Mouse (Mus musculus): Measurements from ENCODE around the gene Syt12. TPM values are rescaled to one million over a fixed set of nuclear protein-coding genes. Genes with fewer than 3 reads are reported as not detected.

Syt12 gene
- polyA plus RNA-seq, 1 experiment from 2014 or later: 1.2 TPM

DNA sequence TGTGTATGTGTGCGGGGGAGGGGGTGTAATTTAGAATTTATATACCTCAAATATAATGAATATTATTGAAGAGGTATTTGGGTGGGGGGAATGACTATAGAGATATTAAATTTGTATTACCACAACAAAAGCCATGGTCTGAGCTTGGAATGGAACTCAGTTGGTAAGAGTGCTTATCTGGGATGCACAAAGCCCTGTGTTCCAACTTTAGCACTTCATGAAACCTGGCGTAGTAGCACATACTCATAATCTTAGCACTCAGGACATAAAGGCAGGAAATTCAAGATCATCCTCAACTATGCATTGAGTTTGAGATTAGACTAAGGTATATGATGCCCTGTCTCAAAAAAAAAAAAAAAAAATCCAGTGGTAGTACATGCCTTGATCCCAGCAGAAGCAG lies 72.4 kb downstream of the Syt12 start:
- no peaks in the 10 kb centered on the region for H3K27me3 ChIP-seq (ENCODE audit: control insufficient read depth, insufficient read depth, low read length)
- no peak overlapping the region for H3K27ac ChIP-seq (replicated peaks; ENCODE audit: low read depth, low read length)
- H3K4me1 ChIP-seq (ENCODE audit: control insufficient read depth, insufficient read depth, low read length): no peaks in the 10 kb centered on the region
- H3K4me2 ChIP-seq (ENCODE audit: low read depth, low read length): no peak overlapping the region
- no peaks in the 10 kb centered on the region for H3K36me3 ChIP-seq (replicated peaks; ENCODE audit: control insufficient read depth, insufficient read depth, low read depth, low read length)
- no peaks in the 10 kb centered on the region for H3K9me3 ChIP-seq (replicated peaks; ENCODE audit: control insufficient read depth, low read length)
- no peak overlapping the region for H3K4me3 ChIP-seq (ENCODE audit: low read depth, low read length)
- no peak overlapping the region for H3K9ac ChIP-seq (replicated peaks; ENCODE audit: low read length)
- WGBS: 87% methylated on average over 2 of the region's 2 CpGs
- DNase-seq (ENCODE audit: low spot score): no peak
- ATAC-seq (replicated peaks; ENCODE audit: insufficient number of reproducible peaks, low FRiP score, low TSS enrichment, low read depth): no peak

DNA sequence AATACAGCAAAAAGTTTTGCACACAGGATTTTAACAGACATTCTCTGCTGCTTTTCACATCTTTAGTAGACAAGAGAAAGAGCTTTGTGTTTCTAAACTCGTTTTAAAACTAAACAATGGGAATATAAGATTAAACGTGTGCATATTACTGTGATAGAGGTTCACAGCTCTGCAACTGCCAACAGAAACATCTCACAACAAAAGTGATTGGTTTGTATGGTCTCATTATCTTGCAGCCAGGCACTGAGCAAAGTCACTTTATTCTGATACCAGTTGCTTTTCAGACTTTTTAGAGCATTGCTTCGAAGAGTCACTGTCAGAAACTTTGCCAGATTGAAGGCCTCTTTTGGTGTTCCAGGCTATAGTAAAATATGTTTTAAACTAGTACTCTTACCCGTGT lies 78.3 kb downstream of the Syt12 start:
- H3K4me1 ChIP-seq (ENCODE audit: control insufficient read depth, insufficient read depth, low read length): no peaks in the 10 kb centered on the region
- no peaks in the 10 kb centered on the region for H3K9me3 ChIP-seq (replicated peaks; ENCODE audit: control insufficient read depth, low read length)
- no peaks in the 10 kb centered on the region for H3K27me3 ChIP-seq (ENCODE audit: control insufficient read depth, insufficient read depth, low read length)
- H3K4me3 ChIP-seq (ENCODE audit: low read depth, low read length): no peak overlapping the region
- no peak for ATAC-seq (replicated peaks; ENCODE audit: insufficient number of reproducible peaks, low FRiP score, low TSS enrichment, low read depth)
- H3K36me3 ChIP-seq (replicated peaks; ENCODE audit: control insufficient read depth, insufficient read depth, low read depth, low read length): no peaks in the 10 kb centered on the region
- H3K4me2 ChIP-seq (ENCODE audit: low read depth, low read length): no peak overlapping the region
- no peak for DNase-seq (ENCODE audit: low spot score)
- no peak overlapping the region for H3K27ac ChIP-seq (replicated peaks; ENCODE audit: low read depth, low read length)
- 71% methylated on average over 4 of the region's 4 CpGs for WGBS
- H3K9ac ChIP-seq (replicated peaks; ENCODE audit: low read length): no peak overlapping the region

DNA sequence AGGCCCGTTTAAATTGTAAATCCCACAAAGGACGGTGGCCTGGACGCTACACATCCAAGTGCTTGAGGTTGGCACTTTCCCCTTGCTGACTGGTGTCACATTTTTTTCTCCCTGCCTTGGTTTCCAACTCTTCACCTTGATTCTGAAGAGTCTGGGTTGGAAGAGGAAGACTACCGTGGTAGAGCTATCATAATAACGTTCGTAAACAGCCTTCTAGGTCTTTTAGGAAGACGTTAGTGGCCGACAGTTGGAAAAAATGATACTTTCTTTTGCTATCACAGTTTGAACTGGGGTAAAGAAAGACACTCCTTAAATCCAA lies 78.7 kb downstream of the Syt12 start:
- no peak for ATAC-seq (replicated peaks; ENCODE audit: insufficient number of reproducible peaks, low FRiP score, low TSS enrichment, low read depth)
- H3K27ac ChIP-seq (replicated peaks; ENCODE audit: low read depth, low read length): no peak overlapping the region
- WGBS: 22% methylated on average over 8 of the region's 8 CpGs

DNA sequence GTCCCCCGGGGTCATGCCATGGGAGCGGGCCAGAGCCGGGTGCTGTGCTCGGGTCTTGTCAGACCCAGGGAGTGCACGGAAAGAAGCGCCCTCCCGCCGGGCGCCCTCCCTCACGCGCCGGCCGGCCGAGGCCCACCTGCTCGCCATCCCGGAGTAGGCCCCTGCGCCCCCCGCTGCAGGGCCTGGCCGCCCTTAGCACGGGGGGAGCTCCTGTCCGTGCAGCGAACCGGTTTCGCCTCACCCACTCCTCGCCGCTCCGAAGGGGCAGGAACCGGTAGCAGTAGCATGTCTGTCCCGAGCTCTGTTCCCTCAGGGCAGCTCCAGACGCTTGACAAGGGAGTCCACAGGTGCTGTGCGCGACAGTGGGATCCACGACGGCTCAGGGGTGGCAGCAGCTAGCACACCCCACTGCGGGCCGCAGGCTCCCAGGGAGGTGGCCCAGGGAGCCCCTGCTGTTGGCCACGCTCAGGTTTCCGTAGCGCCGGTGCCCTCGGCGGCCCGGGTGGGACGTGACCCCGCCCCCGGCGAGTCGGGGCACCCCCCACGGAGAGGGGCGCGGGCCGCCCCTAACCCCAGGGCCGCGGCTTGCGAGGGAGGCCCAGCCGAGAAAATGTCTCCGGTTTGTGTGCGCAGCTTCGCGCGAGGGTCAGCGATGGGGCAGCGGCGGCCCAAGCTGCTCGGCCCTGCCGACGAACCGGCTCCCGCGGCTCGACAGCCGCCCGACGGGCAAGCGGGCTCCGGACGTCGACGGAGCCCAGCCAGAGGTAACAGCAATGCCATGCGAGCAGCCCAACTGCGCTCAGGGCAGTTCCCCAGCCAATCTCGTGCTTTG lies 79.2 kb downstream of the Syt12 start, which contains the start of gene Kdm2a:
TSS of gene Kdm2a (minus strand) at position 488 of the 832 bp plus-strand sequence.
- ATAC-seq (replicated peaks; ENCODE audit: insufficient number of reproducible peaks, low FRiP score, low TSS enrichment, low read depth): peak; percentile 66
- Histone ChIP-seq H3K4me3 (ENCODE audit: low read depth, low read length) (peak within 1 kb of the TSS; percentile 100), H3K36me3 (replicated peaks; ENCODE audit: control insufficient read depth, insufficient read depth, low read depth, low read length) (no peaks in the 10 kb centered on the region), H3K4me1 (ENCODE audit: control insufficient read depth, insufficient read depth, low read length) (no peaks in the 10 kb centered on the region), H3K27ac (replicated peaks; ENCODE audit: low read depth, low read length) (peak within 1 kb of the TSS; percentile 89), H3K9me3 (replicated peaks; ENCODE audit: control insufficient read depth, low read length) (no peaks in the 10 kb centered on the region), H3K27me3 (ENCODE audit: control insufficient read depth, insufficient read depth, low read length) (no peaks in the 10 kb centered on the region), H3K9ac (replicated peaks; ENCODE audit: low read length) (peak within 1 kb of the TSS; percentile 78), H3K4me2 (ENCODE audit: low read depth, low read length) (peak within 1 kb of the TSS; percentile 84)
- under 1% methylated on average over 82 of the region's 82 CpGs for WGBS
- DNase-seq (ENCODE audit: low spot score): peak; percentile 56

More for the DNA sequence above, 78.7 kb downstream of the Syt12 start:
- no peaks in the 10 kb centered on the region for H3K4me1 ChIP-seq (ENCODE audit: control insufficient read depth, insufficient read depth, low read length)
- no peaks in the 10 kb centered on the region for H3K27me3 ChIP-seq (ENCODE audit: control insufficient read depth, insufficient read depth, low read length)
- H3K9me3 ChIP-seq (replicated peaks; ENCODE audit: control insufficient read depth, low read length): no peaks in the 10 kb centered on the region
- peak overlapping the region; percentile 100 for H3K4me3 ChIP-seq (ENCODE audit: low read depth, low read length)
- H3K4me2 ChIP-seq (ENCODE audit: low read depth, low read length): peak overlapping the region; percentile 84; the same call in 1 of the 2 replicates
- no peak for DNase-seq (ENCODE audit: low spot score)
- H3K36me3 ChIP-seq (replicated peaks; ENCODE audit: control insufficient read depth, insufficient read depth, low read depth, low read length): no peaks in the 10 kb centered on the region
- peak overlapping the region; percentile 78 for H3K9ac ChIP-seq (replicated peaks; ENCODE audit: low read length)

DNA sequence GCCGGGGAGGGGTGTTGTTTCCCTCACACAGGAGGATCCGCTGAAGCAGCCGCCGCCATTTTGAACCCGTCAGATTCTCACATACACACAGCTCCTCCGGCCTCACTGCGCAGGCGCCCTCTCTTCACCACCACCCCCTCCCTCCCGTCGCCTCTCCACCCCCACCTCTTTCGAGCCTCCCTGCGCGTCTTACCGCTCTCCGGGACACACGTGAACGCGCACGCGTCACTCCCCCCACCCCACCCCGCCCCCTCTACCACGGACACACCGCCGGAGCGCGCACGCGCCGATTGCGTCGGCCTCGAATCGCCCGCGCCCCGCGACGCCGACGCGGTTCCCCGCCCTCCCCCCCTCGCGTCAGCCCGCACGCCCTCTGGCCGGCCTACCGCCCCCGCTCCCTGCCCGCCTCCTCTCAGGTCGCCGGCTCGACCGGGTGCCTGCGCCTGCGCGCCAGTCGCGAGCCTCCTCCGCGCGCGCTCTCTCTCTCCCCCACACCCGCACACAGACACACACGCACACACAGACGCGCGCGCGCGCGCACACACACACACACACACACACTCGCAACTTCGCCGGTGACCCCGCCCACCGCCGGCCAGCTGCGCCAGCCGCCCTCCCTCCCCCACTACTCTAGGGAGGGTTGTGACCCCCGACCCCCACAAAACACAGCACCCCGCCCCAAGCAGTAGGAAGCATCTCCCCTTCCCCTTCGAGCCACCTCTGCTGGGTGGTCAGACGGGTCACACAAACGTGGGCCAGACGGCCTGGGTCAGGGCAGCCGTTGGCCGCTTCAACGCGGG lies 80.0 kb downstream of the Syt12 start:
- Histone ChIP-seq H3K4me2 (ENCODE audit: low read depth, low read length) (peak overlapping the region; percentile 84), H3K4me1 (ENCODE audit: control insufficient read depth, insufficient read depth, low read length) (no peaks in the 10 kb centered on the region), H3K9me3 (replicated peaks; ENCODE audit: control insufficient read depth, low read length) (no peaks in the 10 kb centered on the region), H3K27ac (replicated peaks; ENCODE audit: low read depth, low read length) (peak overlapping the region; percentile 89), H3K4me3 (ENCODE audit: low read depth, low read length) (peak overlapping the region; percentile 100), H3K27me3 (ENCODE audit: control insufficient read depth, insufficient read depth, low read length) (no peaks in the 10 kb centered on the region), H3K36me3 (replicated peaks; ENCODE audit: control insufficient read depth, insufficient read depth, low read depth, low read length) (no peaks in the 10 kb centered on the region), H3K9ac (replicated peaks; ENCODE audit: low read length) (peak overlapping the region; percentile 98)
- 0% methylated on average over 40 of the region's 90 CpGs for WGBS
- DNase-seq (ENCODE audit: low spot score) (peak; percentile 99), ATAC-seq (replicated peaks; ENCODE audit: insufficient number of reproducible peaks, low FRiP score, low TSS enrichment, low read depth) (peak; percentile 90)

DNA sequence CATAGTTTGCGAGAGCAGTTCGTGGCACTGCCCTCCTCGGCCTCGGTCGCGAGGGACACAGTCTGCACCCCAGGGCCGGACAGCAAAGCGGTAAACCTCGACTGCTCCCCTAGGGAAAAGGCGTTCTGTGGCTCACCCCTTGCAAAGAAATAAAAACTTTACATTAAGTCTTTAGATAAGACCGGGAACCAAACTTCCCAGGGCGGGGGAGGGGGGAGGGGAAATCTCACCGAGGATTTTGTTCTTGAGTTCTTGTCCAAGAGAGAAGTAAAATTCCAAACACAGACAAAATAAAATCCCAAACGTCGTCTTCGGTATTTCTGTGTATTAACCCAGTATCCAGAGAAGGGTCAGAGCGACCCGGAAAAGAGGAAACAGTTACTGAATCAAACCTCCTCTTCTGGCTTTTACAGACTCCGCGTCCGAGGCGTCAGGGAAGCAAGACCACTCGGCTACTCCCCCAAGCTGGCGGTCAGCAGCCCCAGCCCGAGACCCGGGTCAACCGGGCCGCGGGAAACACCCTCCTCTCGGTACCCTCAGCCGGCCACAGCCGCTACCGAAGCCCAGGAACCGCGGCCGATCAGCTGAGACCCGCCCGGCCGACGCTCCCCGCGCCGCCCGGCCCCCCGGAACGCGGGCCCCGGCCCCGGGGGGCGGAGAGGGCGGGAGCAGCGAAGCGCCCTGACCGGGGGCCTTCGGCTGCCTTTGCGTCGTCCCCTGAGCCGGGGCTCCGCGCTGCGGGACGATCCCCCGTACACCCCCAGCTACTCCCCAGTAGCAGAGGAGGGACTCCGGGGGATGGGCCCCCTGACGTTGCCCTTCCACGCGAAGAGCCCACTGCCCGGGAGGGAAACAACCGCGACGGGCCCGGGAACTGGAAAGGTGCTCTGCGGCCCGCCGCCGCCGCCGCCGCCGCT lies 80.9 kb downstream of the Syt12 start:
- no peaks in the 10 kb centered on the region for H3K9me3 ChIP-seq (replicated peaks; ENCODE audit: control insufficient read depth, low read length)
- peak overlapping the region; percentile 89 for H3K27ac ChIP-seq (replicated peaks; ENCODE audit: low read depth, low read length)
- no peaks in the 10 kb centered on the region for H3K4me1 ChIP-seq (ENCODE audit: control insufficient read depth, insufficient read depth, low read length)
- ATAC-seq (replicated peaks; ENCODE audit: insufficient number of reproducible peaks, low FRiP score, low TSS enrichment, low read depth) (peak; percentile 48), DNase-seq (ENCODE audit: low spot score) (peak; percentile 37)
- no peaks in the 10 kb centered on the region for H3K27me3 ChIP-seq (ENCODE audit: control insufficient read depth, insufficient read depth, low read length)
- peak overlapping the region; percentile 100 for H3K4me3 ChIP-seq (ENCODE audit: low read depth, low read length)
- no peaks in the 10 kb centered on the region for H3K36me3 ChIP-seq (replicated peaks; ENCODE audit: control insufficient read depth, insufficient read depth, low read depth, low read length)
- peak overlapping the region; percentile 49 for H3K4me2 ChIP-seq (ENCODE audit: low read depth, low read length)
- WGBS: under 1% methylated on average over 80 of the region's 80 CpGs
- H3K9ac ChIP-seq (replicated peaks; ENCODE audit: low read length): peak overlapping the region; percentile 98

Measured in embryonic facial prominence, embryonic 11.5 days (tissue).